In the genomic region with DNA sequence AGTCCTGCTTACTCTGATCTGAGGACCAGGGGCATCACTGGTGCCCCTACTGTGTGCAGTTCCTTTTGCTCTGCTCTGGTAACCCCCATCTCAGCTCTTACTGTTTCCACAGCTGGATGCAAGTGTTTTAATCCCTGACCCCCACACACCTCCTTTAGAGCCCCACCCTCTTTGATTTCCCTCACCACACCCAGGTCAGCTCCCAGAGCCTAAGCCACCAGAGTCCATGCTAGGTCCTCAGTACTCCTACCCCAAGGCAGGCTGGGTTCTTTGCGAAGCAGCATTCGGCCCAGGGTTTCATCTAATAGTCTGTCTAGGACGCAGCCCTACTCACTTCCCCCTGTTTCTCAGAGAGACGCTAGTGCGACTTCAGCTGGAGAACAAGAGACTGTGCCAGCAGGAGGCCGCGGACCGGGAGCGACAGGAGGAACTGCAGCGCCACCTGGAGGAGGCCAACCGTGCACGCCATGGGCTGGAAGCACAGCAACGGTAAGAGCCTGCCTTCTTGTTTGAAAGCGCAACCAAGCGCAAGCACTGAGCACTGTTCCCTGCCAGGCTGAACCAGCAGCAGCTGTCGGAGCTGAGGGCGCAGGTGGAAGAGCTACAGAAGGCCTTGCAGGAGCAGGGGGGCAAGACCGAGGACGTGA, we compare ENCODE assay signal across 8 mouse cellular contexts. TPM values are rescaled to one million over a fixed set of nuclear protein-coding genes. Genes with fewer than 3 reads are reported as not detected.
DNase-seq lines count a peak whose midpoint lies in the region; ATAC-seq and TF ChIP-seq lines count a peak whose summit lies in the region.

No protein-coding gene starts in this region.

- 3% methylated on average over 19 of the region's 19 CpGs for WGBS in forebrain, embryonic 10.5 days
- WGBS in heart, embryonic 15.5 days = 7% methylated on average over 19 of the region's 19 CpGs
- WGBS in liver, postnatal 0 days (ENCODE audit: insufficient replicate concordance) = 8% methylated on average over 19 of the region's 19 CpGs
- WGBS in neural tube, embryonic 14.5 days = 2% methylated on average over 19 of the region's 19 CpGs

- H3K27me3 ChIP-seq in CH12.LX (replicated peaks) = no peaks in the 10 kb centered on the region
- H3K27me3 ChIP-seq in forebrain, embryonic 10.5 days (ENCODE audit: poor library complexity, severe bottlenecking) = peaks cover 49% of the 10 kb centered on the region
- peaks cover 28% of the 10 kb centered on the region for H3K27me3 ChIP-seq in heart, embryonic 15.5 days
- no peaks in the 10 kb centered on the region for H3K27me3 ChIP-seq in liver, postnatal 0 days (ENCODE audit: insufficient read depth, low read length)
- no peaks in the 10 kb centered on the region for H3K27me3 ChIP-seq in neural tube, embryonic 14.5 days (ENCODE audit: control insufficient read depth, insufficient read depth, low read length)

- TF ChIP-seq CTCF in CH12.LX (conservative IDR thresholded peaks at IDR 0.05 in 1 of 2, IDR thresholded peaks at IDR 0.05 in 1 of 2; ENCODE audit: low read depth in 2 of 2, low read length in 2 of 2) = peak; percentile 27 to 98; a peak in 3 of 4 replicates
- TF ChIP-seq CTCF in liver, postnatal 0 days (IDR thresholded peaks at IDR 0.05; ENCODE audit: low read depth) = peak; percentile 99

- no peaks in the 10 kb centered on the region for H3K79me2 ChIP-seq in CH12.LX (replicated peaks; ENCODE audit: control insufficient read depth, extremely low read depth, insufficient read depth, poor library complexity, severe bottlenecking)

- dilution Hi-C loops in CH12.LX (cut with MboI; ENCODE audit: extremely low pct_ligation_motif_present, extremely low pct_unique_long_range_greater_than_20kb, low sequenced_read_pairs) = no loop called here

- no peak for TF ChIP-seq POLR2A in CH12.LX (IDR thresholded peaks at IDR 0.05; ENCODE audit: low read depth, low read length)

- peaks cover 34 to 69% of the 10 kb centered on the region in 2 experiments for H3K36me3 ChIP-seq in CH12.LX (replicated peaks in 1 of 2; ENCODE audit: control insufficient read depth in 1 of 2, insufficient read depth in 1 of 2, low read length in 1 of 2)
- H3K36me3 ChIP-seq in forebrain, embryonic 10.5 days (replicated peaks) = peaks cover 8% of the 10 kb centered on the region; the same call in 1 of the 2 replicates
- no peaks in the 10 kb centered on the region for H3K36me3 ChIP-seq in heart, embryonic 15.5 days
- peaks cover 7% of the 10 kb centered on the region; the same call in 1 of the 2 replicates for H3K36me3 ChIP-seq in liver, postnatal 0 days (replicated peaks; ENCODE audit: insufficient read depth, low read length)
- H3K36me3 ChIP-seq in neural tube, embryonic 14.5 days (ENCODE audit: control insufficient read depth, insufficient read depth, low read length) = 0 out of 2 replicates have a peak, but pooled peaks cover 3% of the 10 kb centered on the region

- H3K27ac ChIP-seq in CH12.LX (ENCODE audit: insufficient read depth, low read depth) = no peak overlapping the region
- H3K27ac ChIP-seq in forebrain, embryonic 10.5 days = peak overlapping the region; percentile 77
- H3K27ac ChIP-seq in heart, embryonic 15.5 days = no peak overlapping the region
- no peak overlapping the region for H3K27ac ChIP-seq in liver, postnatal 0 days (ENCODE audit: low read depth)
- H3K27ac ChIP-seq in neural tube, embryonic 14.5 days (ENCODE audit: low read depth, low read length) = no peak overlapping the region

- DNase-seq in CH12.LX (ENCODE audit: extremely low read depth) = peak; percentile 91
- DNase-seq in c-Kit-negative CD71-positive TER-119-positive erythroid progenitor cells, embryonic 14.5 days (ENCODE audit: low read depth, low spot score) = peak; percentile 65
- DNase-seq in forebrain, embryonic 10.5 days (ENCODE audit: extremely low spot score, low spot score) = peak; percentile 90
- peak; percentile 91 to 96 for DNase-seq in kidney, postnatal 25 days
- DNase-seq in liver, postnatal 0 days = peak; percentile 93
- DNase-seq in thymus, adult 18-20 months = peak; percentile 84 to 86

- H3K9me3 ChIP-seq in CH12.LX (replicated peaks; ENCODE audit: low read length) = no peaks in the 10 kb centered on the region
- H3K9me3 ChIP-seq in forebrain, embryonic 10.5 days = no peaks in the 10 kb centered on the region; the same call in 1 of the 2 replicates
- H3K9me3 ChIP-seq in heart, embryonic 15.5 days (replicated peaks) = no peaks in the 10 kb centered on the region
- no peaks in the 10 kb centered on the region for H3K9me3 ChIP-seq in liver, postnatal 0 days (ENCODE audit: low read length)
- H3K9me3 ChIP-seq in neural tube, embryonic 14.5 days (ENCODE audit: control insufficient read depth, low read length) = no peaks in the 10 kb centered on the region

- TF ChIP-seq RAD21 in CH12.LX (IDR thresholded peaks at IDR 0.05; ENCODE audit: low read depth, low read length) = peak; percentile 79

- no peak overlapping the region for H3K4me3 ChIP-seq in CH12.LX (replicated peaks in 1 of 3; ENCODE audit: low read depth in 2 of 3, low read length in 2 of 3, poor library complexity in 1 of 3)
- peak overlapping the region; percentile 37 for H3K4me3 ChIP-seq in forebrain, embryonic 10.5 days
- no peak overlapping the region for H3K4me3 ChIP-seq in heart, embryonic 15.5 days
- H3K4me3 ChIP-seq in liver, postnatal 0 days (ENCODE audit: low read depth, low read length) = no peak overlapping the region
- no peak overlapping the region for H3K4me3 ChIP-seq in neural tube, embryonic 14.5 days (ENCODE audit: low read depth, low read length)

- TF ChIP-seq EP300 in CH12.LX (IDR thresholded peaks at IDR 0.05; ENCODE audit: low read length) = no peak
- no peak for TF ChIP-seq EP300 in liver, postnatal 0 days (IDR thresholded peaks at IDR 0.05; ENCODE audit: low read depth)

- in situ Hi-C loops in CH12.LX (cut with MboI; ENCODE audit: low pct_ligation_motif_present, low pct_unique_long_range_greater_than_20kb, low sequenced_read_pairs) = no loop called here

- H3K4me2 ChIP-seq in CH12.LX (ENCODE audit: insufficient read depth, low read depth, poor library complexity, severe bottlenecking) = no peak overlapping the region
- peak overlapping the region; percentile 36 for H3K4me2 ChIP-seq in heart, embryonic 15.5 days
- H3K4me2 ChIP-seq in liver, postnatal 0 days (ENCODE audit: low read depth, low read length) = peak overlapping the region; percentile 23; the same call in 1 of the 2 replicates
- H3K4me2 ChIP-seq in neural tube, embryonic 14.5 days (ENCODE audit: low read depth, low read length) = peak overlapping the region; percentile 17; the same call in 1 of the 2 replicates

- ATAC-seq in heart, embryonic 15.5 days (replicated peaks; ENCODE audit: insufficient number of reproducible peaks, insufficient read depth, low FRiP score, low read depth) = peak; percentile 48
- ATAC-seq in liver, postnatal 0 days = peak; percentile 84
- ATAC-seq in neural tube, embryonic 14.5 days (ENCODE audit: low read depth) = peak; percentile 82

- no peak overlapping the region for H3K9ac ChIP-seq in CH12.LX (ENCODE audit: insufficient read depth, low read depth)
- H3K9ac ChIP-seq in heart, embryonic 15.5 days = 0 out of 2 replicates have a peak overlapping the region, but pooled peaks have one; percentile 21
- 0 out of 2 replicates have a peak overlapping the region, but pooled peaks have one; percentile 6 for H3K9ac ChIP-seq in liver, postnatal 0 days (replicated peaks)
- H3K9ac ChIP-seq in neural tube, embryonic 14.5 days (replicated peaks; ENCODE audit: low read depth, low read length) = no peak overlapping the region

- H3K4me1 ChIP-seq in CH12.LX (ENCODE audit: control insufficient read depth in 1 of 2, insufficient read depth in 2 of 2) = peaks cover 4 to 16% of the 10 kb centered on the region in 2 experiments
- H3K4me1 ChIP-seq in forebrain, embryonic 10.5 days = peaks cover 21% of the 10 kb centered on the region
- peaks cover 10% of the 10 kb centered on the region; the same call in 1 of the 2 replicates for H3K4me1 ChIP-seq in heart, embryonic 15.5 days (replicated peaks)
- 0 out of 2 replicates have a peak, but pooled peaks cover 7% of the 10 kb centered on the region for H3K4me1 ChIP-seq in liver, postnatal 0 days (ENCODE audit: insufficient read depth)
- no peaks in the 10 kb centered on the region for H3K4me1 ChIP-seq in neural tube, embryonic 14.5 days (ENCODE audit: control insufficient read depth, insufficient read depth, low read length)

RNA-seq across cellular contexts. Expression of a gene that starts 7.4 kb away (rescaled TPM):
- total RNA-seq in CH12.LX (2012; rRNA removed) (17.6 and 24.7 TPM in 2 replicates), CH12.LX (2014; rRNA removed) (7.1 TPM in 2 replicates)
- polyA plus RNA-seq in CH12.LX (2012; ENCODE audit: insufficient read length, low read depth) = 9.8 and 11.7 TPM in 2 replicates
- polyA plus RNA-seq in forebrain, embryonic 10.5 days (2016; fragmentation: Nextera tagmentation; extraction: Ambion mirVana) = 18.3 and 19.0 TPM in 2 replicates
- 5.3 and 8.8 TPM in 2 replicates for polyA plus RNA-seq in heart, embryonic 15.5 days (2015; fragmentation: Nextera tagmentation; extraction: Ambion mirVana)
- polyA plus RNA-seq in liver, postnatal 0 days (2015; fragmentation: Nextera tagmentation; extraction: Ambion mirVana) = 12.0 and 12.2 TPM in 2 replicates
- 25.5 and 31.2 TPM in 2 replicates for polyA plus RNA-seq in neural tube, embryonic 14.5 days (2014; fragmentation: Nextera tagmentation; extraction: Ambion mirVana)

RNA-seq across cellular contexts. Expression of a gene that starts 16.6 kb away (rescaled TPM):
- 0.21 TPM in 1 of 2 replicates, not detected in the other for total RNA-seq in CH12.LX (2012; rRNA removed)
- total RNA-seq in CH12.LX (2014; rRNA removed) = not detected in 2 replicates
- polyA plus RNA-seq in CH12.LX (2012; ENCODE audit: insufficient read length, low read depth) = 0.23 TPM in 1 of 2 replicates, not detected in the other
- not detected in 2 replicates for polyA plus RNA-seq in forebrain, embryonic 10.5 days (2016; fragmentation: Nextera tagmentation; extraction: Ambion mirVana)
- polyA plus RNA-seq in heart, embryonic 15.5 days (2015; fragmentation: Nextera tagmentation; extraction: Ambion mirVana) = not detected in 2 replicates
- not detected in 2 replicates for polyA plus RNA-seq in liver, postnatal 0 days (2015; fragmentation: Nextera tagmentation; extraction: Ambion mirVana)
- 0.12 TPM in 1 of 2 replicates, not detected in the other for polyA plus RNA-seq in neural tube, embryonic 14.5 days (2014; fragmentation: Nextera tagmentation; extraction: Ambion mirVana)

RNA-seq across cellular contexts. Expression of a gene that starts 19.3 kb away (rescaled TPM):
- 226 and 342 TPM in 2 replicates for total RNA-seq in CH12.LX (2012; rRNA removed)
- total RNA-seq in CH12.LX (2014; rRNA removed) = 175 and 217 TPM in 2 replicates
- 63.4 and 66.4 TPM in 2 replicates for polyA plus RNA-seq in CH12.LX (2012; ENCODE audit: insufficient read length, low read depth)
- polyA plus RNA-seq in forebrain, embryonic 10.5 days (2016; fragmentation: Nextera tagmentation; extraction: Ambion mirVana) = 3.8 and 4.0 TPM in 2 replicates
- 11.0 and 16.6 TPM in 2 replicates for polyA plus RNA-seq in heart, embryonic 15.5 days (2015; fragmentation: Nextera tagmentation; extraction: Ambion mirVana)
- polyA plus RNA-seq in liver, postnatal 0 days (2015; fragmentation: Nextera tagmentation; extraction: Ambion mirVana) = 14.2 and 21.9 TPM in 2 replicates
- 5.4 and 8.4 TPM in 2 replicates for polyA plus RNA-seq in neural tube, embryonic 14.5 days (2014; fragmentation: Nextera tagmentation; extraction: Ambion mirVana)

RNA-seq across cellular contexts. Expression of a gene that starts 27.3 kb away (rescaled TPM):
- total RNA-seq in CH12.LX (2012; rRNA removed) (109 and 125 TPM in 2 replicates), CH12.LX (2014; rRNA removed) (108 and 119 TPM in 2 replicates)
- 127 and 132 TPM in 2 replicates for polyA plus RNA-seq in CH12.LX (2012; ENCODE audit: insufficient read length, low read depth)
- 164 and 166 TPM in 2 replicates for polyA plus RNA-seq in forebrain, embryonic 10.5 days (2016; fragmentation: Nextera tagmentation; extraction: Ambion mirVana)
- polyA plus RNA-seq in heart, embryonic 15.5 days (2015; fragmentation: Nextera tagmentation; extraction: Ambion mirVana) = 97.7 and 106 TPM in 2 replicates
- polyA plus RNA-seq in liver, postnatal 0 days (2015; fragmentation: Nextera tagmentation; extraction: Ambion mirVana) = 33.2 and 34.4 TPM in 2 replicates
- polyA plus RNA-seq in neural tube, embryonic 14.5 days (2014; fragmentation: Nextera tagmentation; extraction: Ambion mirVana) = 119 and 128 TPM in 2 replicates

RNA-seq across cellular contexts. Expression of a gene that starts 28.2 kb away (rescaled TPM):
- total RNA-seq in CH12.LX (2012; rRNA removed) (104 and 115 TPM in 2 replicates), CH12.LX (2014; rRNA removed) (71.6 and 76.2 TPM in 2 replicates)
- 83.1 and 88.1 TPM in 2 replicates for polyA plus RNA-seq in CH12.LX (2012; ENCODE audit: insufficient read length, low read depth)
- polyA plus RNA-seq in forebrain, embryonic 10.5 days (2016; fragmentation: Nextera tagmentation; extraction: Ambion mirVana) = 163 and 173 TPM in 2 replicates
- 62.9 and 83.7 TPM in 2 replicates for polyA plus RNA-seq in heart, embryonic 15.5 days (2015; fragmentation: Nextera tagmentation; extraction: Ambion mirVana)
- polyA plus RNA-seq in liver, postnatal 0 days (2015; fragmentation: Nextera tagmentation; extraction: Ambion mirVana) = 67.1 and 70.8 TPM in 2 replicates
- polyA plus RNA-seq in neural tube, embryonic 14.5 days (2014; fragmentation: Nextera tagmentation; extraction: Ambion mirVana) = 45.7 and 48.0 TPM in 2 replicates

Comparison
In these comparisons a context has a peak if more than half of its experiments do, and no peak if none do; other contexts are left out.
1. H3K9ac ChIP-seq: peak in heart, embryonic 15.5 days (single experiment) and liver, postnatal 0 days (single experiment); none in CH12.LX (single experiment) and neural tube, embryonic 14.5 days (single experiment).
2. Peak in every context shown above with its lines, with median percentiles within 50 percentile points of each other: DNase-seq and ATAC-seq.